Mouse (Mus musculus) kidney, adult 2 months (tissue): ENCODE results near the gene Gm8439.

Source experiments
- CTCF ChIP-seq: fragments of 200-500 bp; conservative IDR thresholded peaks from 2 replicates; pipeline ENCODE4 v1.5.1; 2011; ENCODE audit warnings: low read depth, mild to moderate bottlenecking, control low read depth, low read length, moderate library complexity, mixed read lengths; ENCODE audit not compliant: insufficient read depth, insufficient read length
- POLR2A ChIP-seq: fragments of 200-500 bp; IDR thresholded peaks from one replicate; pipeline ENCODE4 v1.6.1; 2011; ENCODE audit warnings: low read depth, low read length, control low read depth

GRCm38 (mm10) chr4:120602669-120603068 lies 14.1 kb downstream of the Gm8439 start:
- TF ChIP-seq CTCF (no peak), POLR2A (no peak)
